Mouse (Mus musculus) spleen, embryonic (tissue): Measurements from ENCODE around the gene Asphd1.

Experiments used
- CTCF ChIA-PET: fragments of 350-600 bp; sonication (Branson Sonifier 250); formaldehyde crosslinking; loops from one replicate; lab custom pipeline; 2022; lab: Charles Lee

Gene Asphd1

GRCm38 (mm10) chr7:126897390-126898101 is 51.8 kb downstream of the Asphd1 start:
- CTCF ChIA-PET: no interaction called here

- CTCF ChIA-PET: no interaction called here
These were observed 52.5 kb downstream of the Asphd1 start for GRCm38 (mm10) chr7:126896912-126897311.
